Mouse (Mus musculus): ENCODE measurements around the gene Hyal6.

Hyal6 gene

DNA sequence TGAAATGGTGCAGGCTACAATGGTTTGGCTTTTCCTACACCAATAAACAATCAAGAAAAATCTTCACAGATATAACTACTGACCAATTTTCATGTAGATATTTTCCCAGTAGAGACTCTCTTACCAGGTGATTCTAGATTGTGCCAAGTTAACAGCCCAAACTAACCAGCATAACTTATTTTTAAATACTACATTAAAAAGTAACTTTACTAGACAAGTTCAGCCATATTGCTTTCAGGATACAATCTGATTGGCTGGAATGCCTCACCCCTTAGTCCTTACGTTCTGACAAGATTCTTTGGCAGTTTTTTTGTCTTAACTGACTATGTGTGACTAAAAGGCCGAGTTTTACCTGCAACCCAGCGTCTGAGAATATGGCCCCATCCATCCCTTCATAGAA is at the start of gene Hyal6:
Gene Hyal6, plus strand, starts transcription at position 301 of the 400 bp plus-strand sequence.
- DNase-seq (ENCODE audit: low read depth) = no peak

DNA sequence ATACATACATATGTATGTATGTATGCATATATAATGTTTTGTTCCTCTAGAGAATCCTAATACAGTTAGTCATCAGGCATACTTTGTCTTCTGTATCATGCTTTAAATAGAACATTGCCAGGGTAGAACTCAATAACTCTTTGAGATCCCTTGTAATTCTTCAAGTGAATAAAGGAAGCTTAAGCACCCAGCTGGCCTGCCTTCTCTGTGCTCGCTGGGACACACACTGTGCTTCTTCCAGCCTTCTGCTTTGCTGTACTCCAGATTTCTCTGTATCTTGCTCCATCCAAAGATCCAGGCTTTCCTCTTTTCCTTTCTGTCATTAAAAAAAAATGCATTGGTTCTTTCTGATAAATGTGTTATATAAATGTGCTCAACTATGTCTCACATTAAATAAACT is 45.2 kb upstream of the Hyal6 start:
- DNase-seq (ENCODE audit: low read depth) = no peak

DNA sequence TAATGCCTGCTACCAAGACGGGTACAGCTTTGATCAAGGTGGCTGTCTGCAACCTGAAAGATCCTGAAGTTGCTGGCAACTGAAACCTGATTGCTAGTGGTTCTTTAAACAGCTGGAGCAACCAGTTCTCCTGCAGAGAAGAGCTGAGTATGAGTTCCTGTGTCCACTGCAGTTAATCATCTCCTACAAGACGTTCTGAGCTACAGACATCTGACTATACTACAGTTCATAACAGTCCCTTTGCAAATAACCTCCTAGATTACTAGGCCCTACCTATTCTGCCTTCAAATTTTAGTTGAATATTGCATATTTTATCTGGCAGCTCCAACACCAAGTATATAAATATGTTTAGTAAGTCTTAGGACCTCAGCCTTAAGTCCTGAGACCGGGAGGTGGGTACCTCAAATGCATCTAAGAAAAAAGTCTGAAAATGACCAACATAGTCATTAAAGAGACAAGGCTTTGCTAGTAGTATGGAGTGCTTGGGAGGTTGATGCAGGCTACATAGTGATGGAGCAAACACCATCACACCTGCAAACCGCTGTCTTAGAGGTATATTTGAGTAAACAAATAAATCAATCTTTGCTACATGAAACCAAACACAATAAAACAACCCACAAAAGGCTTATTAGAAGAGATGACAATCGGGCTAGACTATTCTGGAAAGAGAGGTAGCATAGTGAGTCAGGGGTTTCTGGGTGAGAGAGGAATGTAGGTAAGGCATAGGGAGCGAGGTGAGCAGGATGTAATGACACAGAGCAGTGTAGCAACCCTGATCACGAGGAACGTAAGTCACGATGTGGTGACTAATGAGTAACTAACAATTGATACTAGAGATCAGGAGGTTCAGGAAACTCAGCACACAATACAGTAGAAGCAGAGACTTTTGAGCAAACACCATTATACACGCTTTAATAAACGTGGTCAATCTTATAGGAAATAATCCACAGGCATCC is 38.3 kb upstream of the Hyal6 start:
- DNase-seq (ENCODE audit: low read depth) = no peak

DNA sequence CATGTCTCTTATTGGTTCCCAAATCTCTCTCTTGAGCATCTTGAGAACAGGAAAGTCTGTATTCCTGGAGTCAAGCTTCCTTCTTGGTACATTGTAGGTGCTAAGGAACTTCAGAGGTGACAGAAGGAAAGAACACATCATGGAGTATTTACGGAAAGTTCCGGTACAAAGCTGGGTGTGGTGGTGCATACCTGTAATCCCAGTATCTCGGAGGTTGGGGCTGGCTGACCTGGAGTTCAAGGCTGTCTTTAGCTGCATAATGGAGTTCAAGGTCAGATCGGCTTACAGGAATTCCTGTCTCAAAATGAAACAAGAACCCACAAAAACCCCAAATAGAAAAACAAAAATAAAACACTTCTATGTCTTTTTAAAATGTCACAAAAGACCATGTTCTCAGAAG is 36.9 kb upstream of the Hyal6 start:
- no peak for DNase-seq (ENCODE audit: low read depth)

DNA sequence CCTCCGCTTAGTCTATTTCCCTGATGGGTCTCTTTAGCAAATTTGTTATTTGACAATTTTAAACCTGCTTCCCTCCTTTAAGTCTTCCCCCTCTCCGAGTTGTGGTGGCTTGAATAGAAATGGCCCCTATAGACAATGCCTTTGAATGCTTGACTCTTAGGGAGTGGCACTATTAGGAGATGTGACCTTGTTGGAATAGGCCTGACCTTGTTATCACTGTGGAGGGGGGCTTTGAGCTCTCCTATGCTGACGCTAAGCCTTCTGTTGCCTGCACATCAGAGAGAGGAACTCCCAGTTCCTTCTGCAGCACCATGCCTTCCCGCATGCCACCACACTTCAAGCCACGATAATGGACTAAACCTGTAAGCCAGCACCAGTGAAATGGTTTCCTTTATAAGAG is 35.8 kb upstream of the Hyal6 start:
- DNase-seq (ENCODE audit: low read depth) = no peak

DNA sequence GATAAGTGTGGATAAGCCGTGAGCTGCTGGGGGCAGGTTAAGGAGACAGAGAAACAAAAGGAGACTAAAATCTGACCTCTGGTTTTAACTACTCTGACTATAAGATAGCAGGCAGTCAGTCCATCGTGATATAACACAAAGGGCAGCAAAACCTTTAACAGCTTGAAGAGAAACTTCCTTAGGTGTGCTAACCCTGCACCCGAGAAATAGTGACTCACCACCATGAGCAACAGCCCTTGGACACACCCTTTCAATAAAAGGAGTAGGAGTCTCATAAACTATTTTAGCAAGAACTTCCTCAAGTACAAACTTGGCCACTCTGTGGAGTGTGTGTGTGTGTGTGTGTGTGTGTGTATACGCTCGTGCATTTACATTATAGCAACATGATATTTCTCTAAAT is 26.0 kb upstream of the Hyal6 start:
- no peak for DNase-seq (ENCODE audit: low read depth)

DNA sequence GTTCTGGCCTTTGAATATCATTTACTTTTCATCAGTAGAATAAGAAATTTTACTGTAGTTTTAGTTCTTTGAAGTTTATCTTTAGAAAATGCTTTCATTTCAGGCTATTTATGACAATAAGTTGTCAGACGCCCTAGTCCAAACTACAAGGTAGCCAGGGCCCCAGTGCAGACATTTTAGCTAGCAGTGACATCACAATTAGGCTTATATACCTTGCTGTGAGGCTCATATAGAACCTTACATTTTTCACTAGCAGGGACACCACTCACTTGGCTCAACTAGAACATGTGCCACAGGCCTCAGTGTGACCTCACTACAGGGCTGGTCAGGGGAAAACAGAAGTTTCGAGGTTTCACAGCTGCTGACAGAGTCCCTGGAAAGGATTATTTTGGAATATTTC is 25.5 kb upstream of the Hyal6 start:
- DNase-seq (ENCODE audit: low read depth) = no peak

DNA sequence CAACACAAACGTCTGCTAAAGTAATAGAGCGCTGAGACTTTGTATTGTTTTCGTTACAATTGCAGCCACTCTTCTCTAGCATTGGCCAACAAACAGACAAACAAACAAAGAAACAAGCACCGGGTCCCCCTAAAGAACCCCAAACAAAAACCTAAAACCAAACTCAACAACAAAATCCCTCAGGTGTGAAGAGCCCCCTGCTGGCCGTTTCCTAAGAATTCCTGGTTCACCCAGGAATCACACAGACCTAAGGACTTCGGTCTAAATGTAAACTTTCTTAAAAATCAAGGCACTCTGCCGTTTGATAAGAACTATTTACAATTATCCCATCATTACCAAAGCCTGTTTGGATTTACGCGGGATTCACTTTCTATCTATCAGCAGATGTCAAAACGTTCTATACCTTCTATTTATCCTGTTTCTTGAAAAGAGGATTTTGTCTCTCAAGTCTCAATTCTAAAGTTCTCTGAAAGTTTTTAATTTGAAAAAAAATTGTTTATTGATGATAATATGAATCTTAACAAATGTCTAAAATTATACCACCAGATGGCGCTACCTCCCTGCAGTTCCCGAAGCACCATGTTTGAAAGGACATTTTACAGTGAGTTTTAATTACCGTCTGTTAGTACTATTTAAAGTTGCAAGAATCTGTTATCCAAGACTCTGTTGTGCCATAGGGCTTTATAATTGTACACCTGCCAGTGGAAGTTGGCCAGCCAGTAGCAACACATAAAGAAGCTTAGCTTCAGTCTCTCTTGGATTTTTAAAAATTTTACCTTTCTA is 11.5 kb upstream of the Hyal6 start:
- peak; percentile 7 for DNase-seq (ENCODE audit: low read depth)

DNA sequence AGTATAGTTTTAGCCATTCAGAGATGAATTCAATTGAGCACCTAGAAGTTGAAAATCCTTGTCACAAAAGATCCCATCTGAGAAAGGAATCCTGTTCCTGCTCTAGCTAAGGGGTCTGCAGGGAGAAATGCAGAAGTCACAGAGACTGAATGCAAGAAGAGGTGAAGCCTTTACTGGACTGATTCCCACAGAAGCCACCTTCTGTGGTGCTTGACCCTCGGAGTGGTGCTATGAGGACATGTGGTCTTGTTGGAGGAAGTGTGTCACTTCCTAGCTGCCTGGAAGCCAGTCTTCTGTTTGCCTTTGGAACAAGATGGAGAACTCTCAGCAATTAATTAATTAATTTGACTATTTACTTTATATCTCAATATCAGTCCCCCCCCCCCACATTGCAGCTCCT is 4.9 kb upstream of the Hyal6 start:
- no peak for DNase-seq (ENCODE audit: low read depth)

DNA sequence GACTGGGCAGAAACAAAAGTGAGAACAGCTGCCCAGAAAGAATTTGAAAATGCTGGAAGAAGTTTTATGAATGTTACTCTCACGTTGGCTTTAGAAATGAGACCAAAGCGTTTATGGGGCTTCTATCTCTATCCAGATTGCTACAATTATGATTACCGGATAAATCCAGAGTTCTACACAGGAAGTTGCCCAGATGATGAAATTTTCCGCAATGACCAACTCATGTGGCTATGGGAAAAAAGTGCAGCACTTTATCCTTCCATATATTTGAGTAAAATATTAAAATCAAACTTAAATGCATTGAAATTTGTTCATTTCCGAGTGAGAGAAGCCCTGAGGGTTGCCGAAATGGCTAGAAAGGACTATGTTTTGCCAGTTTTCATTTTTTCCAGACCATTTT is 1.5 kb downstream of the Hyal6 start:
- DNase-seq (ENCODE audit: low read depth) = no peak

DNA sequence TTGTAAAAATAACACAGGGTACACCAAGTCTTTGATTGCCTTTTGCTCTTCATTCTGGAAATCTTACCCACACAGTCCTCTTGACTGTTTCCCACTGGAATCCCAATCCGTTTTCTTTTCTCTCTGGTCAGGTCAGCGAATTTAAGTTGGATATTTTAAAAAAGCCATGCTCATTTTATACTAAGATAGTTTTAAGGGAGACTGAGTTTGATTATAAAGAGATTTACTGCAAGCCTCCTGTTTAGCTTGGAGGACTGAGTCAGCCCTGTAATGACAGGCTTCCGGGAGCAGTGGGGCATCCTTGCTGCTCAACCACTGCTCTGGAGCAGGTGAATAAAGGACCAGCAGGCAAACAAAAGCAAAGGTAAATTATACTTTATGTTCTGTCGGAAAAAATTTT is 15.0 kb downstream of the Hyal6 start, which contains the start of gene Hyal4:
Gene Hyal4, plus strand, starts transcription at position 301 of the 400 bp plus-strand sequence.
- DNase-seq (ENCODE audit: low read depth) = no peak

DNA sequence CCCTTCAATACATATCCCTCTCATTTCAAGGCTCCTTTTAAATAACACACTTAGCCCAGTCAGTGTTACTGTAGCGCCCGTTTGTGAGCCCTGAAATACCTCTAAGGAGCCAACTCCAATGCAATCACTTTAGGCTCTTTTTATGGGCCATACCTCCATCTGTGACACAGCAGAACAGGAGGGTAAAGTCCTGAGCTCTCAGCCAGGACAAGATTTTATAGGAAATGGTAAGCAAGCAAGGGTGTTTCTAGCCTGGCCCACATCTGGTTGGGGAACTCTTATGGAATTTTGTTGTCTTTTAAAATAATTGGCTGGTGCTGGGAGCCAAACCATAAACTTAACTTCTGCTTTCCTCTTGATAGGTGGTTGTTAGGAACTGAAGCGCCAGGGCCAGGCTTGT is 26.2 kb downstream of the Hyal6 start:
- no peak for DNase-seq (ENCODE audit: low read depth)

DNA sequence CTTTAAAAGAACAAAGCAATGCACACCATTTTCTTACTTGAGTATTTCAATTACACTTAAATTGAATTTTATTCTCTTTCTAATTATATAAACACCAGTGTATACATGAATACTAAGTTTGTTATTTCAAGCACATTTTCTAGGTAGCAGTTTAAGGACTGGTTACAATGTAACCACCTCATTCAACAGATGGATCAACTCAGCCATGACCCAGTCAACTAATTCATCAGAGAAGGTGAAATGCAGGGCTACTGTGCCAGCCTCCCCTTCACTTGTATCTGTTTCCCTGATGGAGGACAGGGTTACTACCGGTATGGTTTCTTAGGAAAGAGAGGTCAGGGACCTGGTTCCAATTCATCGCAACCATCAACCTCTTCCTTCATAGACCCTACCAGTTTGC is 33.2 kb downstream of the Hyal6 start:
- no peak for DNase-seq (ENCODE audit: low read depth)

DNA sequence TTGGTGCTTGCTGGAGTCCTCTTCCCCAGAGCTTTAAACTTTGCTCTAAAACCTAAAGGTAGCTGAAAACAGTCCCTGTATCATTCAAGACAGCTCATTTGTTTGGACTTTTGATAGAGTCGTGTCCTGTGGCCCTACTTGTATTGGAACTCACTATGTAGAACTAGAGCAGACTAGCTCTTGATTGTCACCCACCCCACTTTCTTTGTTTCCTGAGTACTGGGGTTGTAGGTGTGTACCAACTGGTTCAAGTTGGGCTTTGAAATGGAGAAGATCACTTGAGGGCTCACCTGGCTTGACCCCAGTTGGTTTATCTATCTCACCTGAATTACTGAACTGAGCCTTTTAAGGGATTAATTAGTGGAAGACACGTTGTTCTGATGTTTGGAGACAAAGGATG is 46.1 kb downstream of the Hyal6 start:
- DNase-seq (ENCODE audit: low read depth) = no peak

DNA sequence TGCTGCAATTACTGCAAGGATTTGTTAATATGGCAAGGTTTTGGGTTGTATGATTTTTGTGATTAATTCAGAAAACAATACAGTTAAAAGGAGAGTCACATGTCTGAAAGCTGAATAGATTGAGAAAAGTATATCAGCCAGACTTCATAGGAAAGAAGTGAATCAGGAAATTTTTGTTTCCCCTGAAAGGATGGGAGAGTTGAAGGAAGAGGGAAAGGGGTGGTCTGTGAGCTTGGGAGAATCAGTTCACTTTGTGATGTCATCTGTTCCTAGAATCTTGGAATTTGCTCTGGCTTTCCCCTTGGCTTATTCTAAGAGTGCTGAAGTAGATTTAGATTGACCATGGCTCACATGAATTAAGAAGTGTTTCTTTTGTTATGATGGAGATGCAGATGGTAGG is 57.8 kb downstream of the Hyal6 start, which contains the start of gene Spam1:
Gene Spam1, plus strand, starts transcription at position 301 of the 400 bp plus-strand sequence.
- no peak for DNase-seq (ENCODE audit: low read depth)

All from c-Kit-positive CD71-positive TER-119-negative erythroid progenitor cells, embryonic 14.5 days (primary cell).